Mouse (Mus musculus) cerebellum, adult 2 months (tissue): Measurements from ENCODE around the gene Atp6v0b. TPM values are rescaled to one million over a fixed set of nuclear protein-coding genes. Genes with fewer than 3 reads are reported as not detected.
A peak's percentile ranks its signal among the peaks of the same experiment; 100 is the strongest.

Source experiments
- DNase-seq, 2 experiments: peaks; one replicate each; pipeline ENCODE4 v3.0.0; 2021
- H3K27ac ChIP-seq: fragments of 200-500 bp; 2 replicates; pipeline ENCODE4 v1.5.1; 2012; ENCODE audit warnings: low read length, control low read depth, inconsistent platforms; ENCODE audit not compliant: insufficient read depth
- H3K27me3 ChIP-seq: fragments of 200-500 bp; 2 replicates; pipeline ENCODE4 v1.6.1; 2012; ENCODE audit warnings: inconsistent platforms, mild to moderate bottlenecking, low read length, moderate library complexity; ENCODE audit not compliant: control insufficient read depth, insufficient read depth
- H3K4me1 ChIP-seq: fragments of 200-500 bp; 2 replicates; pipeline ENCODE4 v1.6.1; 2011; ENCODE audit warnings: low read length; ENCODE audit not compliant: control insufficient read depth, insufficient read depth
- H3K4me3 ChIP-seq: fragments of 200-500 bp; replicated peaks from 2 replicates; pipeline ENCODE3; 2011; ENCODE audit warnings: mild to moderate bottlenecking, low read depth, low read length, control low read depth; ENCODE audit not compliant: insufficient read depth
- CTCF ChIP-seq: fragments of 200-500 bp; IDR thresholded peaks from 2 replicates; pipeline ENCODE4 v1.5.1; 2011; ENCODE audit warnings: low read depth, mild to moderate bottlenecking, control low read depth, low read length, moderate library complexity, borderline replicate concordance; ENCODE audit not compliant: insufficient read depth
- POLR2A ChIP-seq: fragments of 200-500 bp; IDR thresholded peaks from 2 replicates; pipeline ENCODE4 v1.6.1; 2011; ENCODE audit warnings: low read length, control low read depth, borderline replicate concordance; ENCODE audit not compliant: insufficient read depth
- WGBS: fragments of 180-500 bp; shearing (Covaris S2); methylation state at CpG from one replicate; pipeline ENCODE4 v1.1.7; 2018; 5-methylcytosine and 5-hydroxymethylcytosine counted together
- polyA plus RNA-seq: library from polyadenylated mRNA; depleted of rRNA; stranded (reverse); fragments of >200 nt; gene quantifications from 2 replicates; pipeline ENCODE4 v1.2.3, GENCODE M21; 2012

The Atp6v0b gene
- polyA plus RNA-seq, 1 experiment, result 669 TPM

- DNase-seq, result no peak
- 69% methylated on average over 10 of the region's 10 CpGs for WGBS
- no peak overlapping the region; the same call in 1 of the 2 replicates for H3K27ac ChIP-seq
- no peaks in the 10 kb centered on the region for H3K27me3 ChIP-seq
- peaks cover 19% of the 10 kb centered on the region for H3K4me1 ChIP-seq
- H3K4me3 ChIP-seq, result no peak overlapping the region
- TF ChIP-seq CTCF, result no peak
- no peak for TF ChIP-seq POLR2A
Observed at GRCm38 (mm10) chr4:117852152-117852868, 34.8 kb downstream of the Atp6v0b start.

GRCm38 (mm10) chr4:117850871-117851270 is 36.3 kb downstream of the Atp6v0b start:
- H3K27ac ChIP-seq, result peak overlapping the region; percentile 24; the same call in 1 of the 2 replicates
- TF ChIP-seq POLR2A, result no peak
- TF ChIP-seq CTCF, result no peak
- H3K4me1 ChIP-seq, result peaks cover 19% of the 10 kb centered on the region
- H3K4me3 ChIP-seq, result no peak overlapping the region
- H3K27me3 ChIP-seq, result no peaks in the 10 kb centered on the region
- DNase-seq, result no peak
- WGBS, result 78% methylated on average over 7 of the region's 7 CpGs

DNA sequence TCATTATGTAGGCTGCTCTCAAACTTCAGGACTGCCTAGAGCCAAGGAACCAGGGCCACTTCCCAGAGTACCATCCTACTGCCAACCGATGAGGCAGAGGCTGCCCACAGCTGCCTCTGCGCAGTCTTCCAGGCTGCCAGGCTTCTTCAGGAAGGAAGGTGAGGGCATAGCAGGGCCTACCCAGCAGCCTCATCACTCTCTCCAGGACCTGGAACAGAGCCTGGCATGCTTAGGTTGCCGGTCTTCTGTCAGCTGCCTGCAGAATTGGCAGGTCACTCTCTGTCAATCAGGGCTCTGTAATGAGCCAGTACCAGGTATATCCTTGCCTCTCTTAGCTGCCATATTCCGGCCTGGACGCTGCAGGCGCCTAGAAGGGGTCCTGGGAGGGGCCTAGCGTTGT is 37.0 kb downstream of the Atp6v0b start:
- peaks cover 19% of the 10 kb centered on the region for H3K4me1 ChIP-seq
- TF ChIP-seq POLR2A (no peak), CTCF (no peak)
- H3K27ac ChIP-seq, result peak overlapping the region; percentile 3; the same call in 1 of the 2 replicates
- H3K4me3 ChIP-seq, result no peak overlapping the region
- peak; percentile 42 to 65 for DNase-seq
- 18% methylated on average over 7 of the region's 7 CpGs for WGBS
- no peaks in the 10 kb centered on the region for H3K27me3 ChIP-seq

DNA sequence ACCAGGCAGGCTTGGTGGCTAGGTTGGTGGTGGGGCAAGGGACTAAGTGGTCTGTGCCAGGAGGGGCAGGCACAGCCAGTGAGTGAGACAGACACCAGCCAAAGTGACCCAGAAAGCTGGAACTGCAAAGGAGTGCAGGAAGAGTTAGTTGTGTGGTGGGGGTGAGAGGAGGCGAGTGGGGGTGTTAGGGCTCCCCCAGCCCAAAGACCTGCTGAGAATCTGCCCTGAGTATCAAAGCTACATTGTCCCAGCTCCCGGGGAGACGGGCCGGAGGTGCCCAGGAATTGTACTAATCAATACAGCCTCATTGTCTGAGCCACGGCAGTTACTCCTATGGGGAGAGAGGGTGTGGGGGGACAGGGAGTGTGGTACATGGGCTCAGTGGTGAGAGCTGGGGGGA is 37.6 kb downstream of the Atp6v0b start:
- WGBS, result 64% methylated on average over 5 of the region's 5 CpGs
- Histone ChIP-seq H3K4me1 (peaks cover 19% of the 10 kb centered on the region), H3K4me3 (no peak overlapping the region), H3K27ac (peak overlapping the region; percentile 29; the same call in 1 of the 2 replicates), H3K27me3 (no peaks in the 10 kb centered on the region)
- TF ChIP-seq CTCF, result no peak
- no peak for TF ChIP-seq POLR2A
- peak in 1 of 2 experiments; percentile 45 for DNase-seq

- H3K4me3 ChIP-seq, result no peak overlapping the region
- 71% methylated on average over 17 of the region's 17 CpGs for WGBS
- TF ChIP-seq CTCF (no peak), POLR2A (no peak)
- H3K27ac ChIP-seq, result peak overlapping the region; percentile 29; the same call in 1 of the 2 replicates
- H3K4me1 ChIP-seq, result peaks cover 19% of the 10 kb centered on the region
- H3K27me3 ChIP-seq, result no peaks in the 10 kb centered on the region
- peak in 1 of 2 experiments; percentile 24 for DNase-seq
Observed at GRCm38 (mm10) chr4:117849063-117849462, 38.1 kb downstream of the Atp6v0b start.

DNA sequence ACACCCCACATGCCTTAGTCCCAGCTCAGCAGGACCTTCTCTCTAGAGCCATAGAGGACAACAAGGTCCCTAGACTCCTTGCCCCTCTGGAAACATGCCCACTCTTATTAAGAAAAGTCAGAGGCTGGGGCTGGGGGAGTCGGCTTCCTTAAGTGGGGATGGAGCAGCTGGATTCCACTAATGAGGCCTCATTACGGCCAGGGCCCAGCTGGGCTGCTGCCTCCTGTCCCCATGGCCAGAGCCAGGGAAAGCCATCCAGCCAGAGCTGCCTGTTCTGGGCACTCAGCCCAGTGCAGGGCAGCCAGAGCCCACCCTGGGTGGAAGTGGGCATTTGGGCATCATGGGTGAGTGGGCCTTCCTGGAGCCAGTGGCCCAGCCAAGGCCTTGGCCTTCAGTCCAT is 40.1 kb downstream of the Atp6v0b start:
- Histone ChIP-seq H3K27me3 (no peaks in the 10 kb centered on the region), H3K27ac (no peak overlapping the region), H3K4me3 (no peak overlapping the region), H3K4me1 (peaks cover 19% of the 10 kb centered on the region)
- 46% methylated on average over 2 of the region's 2 CpGs for WGBS
- peak in 1 of 2 experiments; percentile 52 for DNase-seq
- TF ChIP-seq CTCF (no peak), POLR2A (no peak)

GRCm38 (mm10) chr4:117846261-117846660 is 40.9 kb downstream of the Atp6v0b start:
- Histone ChIP-seq H3K4me3 (no peak overlapping the region), H3K27ac (no peak overlapping the region; the same call in 1 of the 2 replicates), H3K27me3 (no peaks in the 10 kb centered on the region), H3K4me1 (peaks cover 19% of the 10 kb centered on the region)
- no peak for TF ChIP-seq POLR2A
- DNase-seq, result no peak
- WGBS, result 91% methylated on average over 4 of the region's 4 CpGs

DNA sequence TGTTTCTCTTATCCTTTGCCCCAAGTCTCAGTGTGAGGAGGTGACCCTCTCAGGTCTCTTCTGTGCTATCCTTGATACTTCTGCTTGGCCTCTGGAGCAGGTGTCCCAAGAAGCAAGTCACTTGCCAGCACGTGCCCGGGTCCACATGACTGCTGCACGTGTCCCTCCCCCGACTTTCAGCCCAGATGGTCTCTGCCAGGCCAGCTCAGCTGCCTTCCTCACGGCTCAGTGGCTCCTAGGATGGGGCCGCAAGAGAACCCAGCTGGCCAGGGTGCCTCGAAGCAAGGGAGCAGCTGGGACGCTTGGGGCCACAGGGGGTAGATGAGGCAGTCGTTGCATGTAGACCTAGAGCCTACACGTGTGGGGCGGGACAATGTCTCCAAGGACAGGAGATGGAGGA is 41.8 kb downstream of the Atp6v0b start:
- no peak overlapping the region for H3K27ac ChIP-seq
- H3K4me3 ChIP-seq, result no peak overlapping the region
- H3K27me3 ChIP-seq, result no peaks in the 10 kb centered on the region
- no peak for DNase-seq
- H3K4me1 ChIP-seq, result peaks cover 15% of the 10 kb centered on the region
- 33% methylated on average over 11 of the region's 11 CpGs for WGBS
- no peak for TF ChIP-seq POLR2A
- no peak for TF ChIP-seq CTCF
